Mouse (Mus musculus) stomach, embryonic 16.5 days (tissue): ENCODE data around the gene Atp11a. TPM values are rescaled to one million over a fixed set of nuclear protein-coding genes. Genes with fewer than 3 reads are reported as not detected.

Experiments
- ATAC-seq: fragments of 200-750 bp; cut with Nextera tagmentation; 2 replicates; pipeline ENCODE4 v1.8.0; 2017; ENCODE audit warnings: moderate number of reproducible peaks, moderate TSS enrichment; ENCODE audit not compliant: insufficient read depth, low FRiP score
- H3K27ac ChIP-seq: fragments of 300-500 bp; sonication (generic); 2 replicates; pipeline ENCODE4 v1.5.1; 2014; ENCODE audit warnings: low read length
- H3K27me3 ChIP-seq: fragments of 300-500 bp; sonication (generic); 2 replicates; pipeline ENCODE4 v1.6.1; 2014; ENCODE audit warnings: low read length, control low read depth, mixed read lengths; ENCODE audit not compliant: control insufficient read depth, insufficient read depth
- H3K36me3 ChIP-seq: fragments of 300-500 bp; sonication (generic); 2 replicates; pipeline ENCODE4 v1.6.1; 2014; ENCODE audit warnings: low read length; ENCODE audit not compliant: control insufficient read depth, insufficient read depth
- H3K4me1 ChIP-seq: fragments of 300-500 bp; sonication (generic); 2 replicates; pipeline ENCODE4 v1.6.1; 2014; ENCODE audit warnings: low read length, control low read depth, mixed read lengths; ENCODE audit not compliant: control insufficient read depth, insufficient read depth
- H3K4me2 ChIP-seq: fragments of 300-500 bp; sonication (generic); 2 replicates; pipeline ENCODE4 v1.6.1; 2014; ENCODE audit warnings: low read depth, low read length, mixed read lengths
- H3K4me3 ChIP-seq: fragments of 300-500 bp; sonication (generic); replicated peaks from 2 replicates; pipeline ENCODE4 v1.5.1; 2014; ENCODE audit warnings: mild to moderate bottlenecking, low read length
- H3K9ac ChIP-seq: fragments of 300-500 bp; sonication (generic); 2 replicates; pipeline ENCODE4 v1.6.1; 2014; ENCODE audit warnings: low read length
- H3K9me3 ChIP-seq: fragments of 300-500 bp; sonication (generic); replicated peaks from 2 replicates; pipeline ENCODE4 v1.6.1; 2016; ENCODE audit warnings: low read length, control low read depth; ENCODE audit not compliant: control insufficient read depth
- WGBS: fragments of 180-500 bp; shearing (Covaris S2); extraction: QIAGEN DNeasy Blood & Tissue Kit; methylation state at CpG from one replicate; pipeline ENCODE4 v1.1.7; 2014; 5-methylcytosine and 5-hydroxymethylcytosine counted together
- polyA plus RNA-seq: library from polyadenylated mRNA; unstranded; fragments of >200 nt; fragmentation: Nextera tagmentation; extraction: Ambion mirVana; gene quantifications from 2 replicates; pipeline ENCODE4 v1.2.1, GENCODE M21; 2015

Atp11a gene
- polyA plus RNA-seq, 1 experiment from 2014 or later = 12.4 TPM

DNA sequence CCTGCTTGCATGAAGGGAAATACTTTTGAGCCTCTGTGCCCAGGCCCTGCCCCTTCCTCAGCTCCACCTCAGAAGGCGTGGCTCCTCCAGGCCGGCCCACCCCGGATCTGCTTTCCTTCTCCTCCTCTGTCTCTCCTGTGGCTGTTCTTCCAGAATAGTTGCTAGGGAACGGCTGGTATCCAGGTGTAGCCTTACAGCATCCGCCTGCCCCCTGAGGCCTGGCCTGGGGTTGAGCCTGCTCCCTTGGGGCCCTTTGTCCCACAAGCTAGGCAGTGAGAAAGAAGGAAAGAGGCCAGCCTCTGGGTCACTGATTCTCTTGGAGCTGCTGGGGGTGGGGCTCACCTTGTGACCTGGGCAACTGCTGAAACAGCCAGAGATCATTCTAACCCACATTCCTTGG lies 155.2 kb downstream of the Atp11a start:
- Histone ChIP-seq H3K4me1 (peaks cover 6% of the 10 kb centered on the region; the same call in 1 of the 2 replicates), H3K27me3 (no peaks in the 10 kb centered on the region), H3K27ac (no peak overlapping the region), H3K4me2 (no peak overlapping the region), H3K36me3 (no peaks in the 10 kb centered on the region), H3K9ac (no peak overlapping the region), H3K4me3 (no peak overlapping the region), H3K9me3 (no peaks in the 10 kb centered on the region)
- ATAC-seq = peak; percentile 48
- 24% methylated on average over 5 of the region's 5 CpGs for WGBS

DNA sequence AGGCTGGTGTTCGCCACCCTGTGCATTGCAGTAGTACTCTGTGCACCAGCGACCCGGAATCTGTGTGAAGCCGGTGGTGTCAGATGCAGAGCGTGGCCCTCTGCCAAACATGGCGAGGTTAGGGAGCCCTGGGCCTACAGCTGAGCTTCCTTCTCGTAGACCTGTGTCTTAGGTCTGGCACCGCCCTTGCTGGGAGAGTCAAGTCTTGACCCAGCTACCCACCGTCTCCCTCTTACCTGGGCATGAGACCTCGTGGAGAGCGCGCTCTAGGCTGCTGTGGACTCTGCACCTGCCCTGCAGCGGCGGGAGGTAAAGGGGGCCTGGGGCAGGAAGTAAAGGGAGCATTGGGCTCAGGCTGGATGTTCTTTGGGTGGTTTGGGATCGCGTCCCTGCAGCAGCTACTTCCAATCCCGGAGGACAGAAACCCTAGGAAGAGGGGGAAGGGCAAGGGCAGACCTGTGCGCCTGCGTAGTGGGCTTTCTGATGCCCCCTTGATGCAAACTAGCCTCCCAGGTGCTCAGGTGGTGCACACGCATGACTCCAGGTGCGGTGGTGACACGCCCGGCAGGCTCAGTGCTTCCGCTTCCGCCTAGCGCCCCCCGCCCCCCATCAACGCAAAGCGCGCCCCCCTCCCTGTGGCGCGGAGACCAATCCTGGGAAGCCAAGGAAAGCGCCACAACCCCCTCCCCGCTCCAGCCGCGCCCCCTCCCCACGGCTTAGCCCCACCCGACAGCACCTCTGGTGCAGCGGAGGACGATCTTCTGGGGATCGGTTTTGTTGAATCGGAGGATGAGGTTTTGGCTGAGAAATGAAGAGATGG lies 158.6 kb downstream of the Atp11a start:
- ATAC-seq = peak; percentile 66
- WGBS = 12% methylated on average over 42 of the region's 42 CpGs
- Histone ChIP-seq H3K27me3 (no peaks in the 10 kb centered on the region), H3K9ac (peak overlapping the region; percentile 75), H3K9me3 (no peaks in the 10 kb centered on the region), H3K4me3 (peak overlapping the region; percentile 48), H3K27ac (no peak overlapping the region), H3K4me1 (peaks cover 6% of the 10 kb centered on the region; the same call in 1 of the 2 replicates), H3K36me3 (no peaks in the 10 kb centered on the region), H3K4me2 (peak overlapping the region; percentile 74)

DNA sequence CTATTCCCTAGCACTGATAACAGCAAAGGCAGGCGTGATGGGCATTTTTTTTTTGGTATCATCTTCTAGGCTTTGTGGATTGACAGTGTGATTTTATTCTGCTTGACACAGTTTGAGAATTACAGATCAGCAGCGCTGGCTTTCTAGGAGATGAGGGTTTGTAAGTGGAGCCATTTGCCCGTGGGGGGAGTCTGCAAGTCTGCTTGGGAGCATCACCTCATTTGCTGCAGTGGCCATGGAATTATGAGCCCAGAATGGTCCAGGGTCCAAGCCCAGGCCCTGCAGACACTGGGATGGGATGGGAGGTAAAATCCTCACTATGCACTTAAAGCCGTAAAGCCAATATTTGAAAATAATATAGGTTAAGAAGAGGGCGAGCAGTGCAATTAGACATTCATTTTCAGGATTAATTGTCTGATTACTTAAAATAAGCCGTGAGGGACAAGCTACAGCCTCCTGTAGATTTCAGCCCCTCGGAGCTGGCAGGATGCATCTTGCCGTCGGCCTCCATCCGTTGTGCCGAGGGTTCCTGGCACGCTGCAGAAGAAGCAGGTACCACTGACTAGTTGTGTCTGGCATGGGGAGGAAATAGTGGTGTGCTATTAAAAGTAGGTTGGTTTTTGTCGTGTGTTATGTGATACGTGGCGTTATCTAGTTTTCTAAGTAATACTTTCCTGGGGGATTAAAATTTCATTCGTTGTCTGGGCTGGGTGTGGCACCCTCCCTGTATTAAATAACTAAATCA lies 159.5 kb downstream of the Atp11a start:
- Histone ChIP-seq H3K9ac (peak overlapping the region; percentile 75; the same call in 1 of the 2 replicates), H3K27ac (no peak overlapping the region), H3K4me3 (peak overlapping the region; percentile 48), H3K4me2 (peak overlapping the region; percentile 74), H3K36me3 (no peaks in the 10 kb centered on the region), H3K4me1 (peaks cover 6% of the 10 kb centered on the region; the same call in 1 of the 2 replicates), H3K27me3 (no peaks in the 10 kb centered on the region), H3K9me3 (no peaks in the 10 kb centered on the region)
- 63% methylated on average over 16 of the region's 16 CpGs for WGBS
- no peak for ATAC-seq

DNA sequence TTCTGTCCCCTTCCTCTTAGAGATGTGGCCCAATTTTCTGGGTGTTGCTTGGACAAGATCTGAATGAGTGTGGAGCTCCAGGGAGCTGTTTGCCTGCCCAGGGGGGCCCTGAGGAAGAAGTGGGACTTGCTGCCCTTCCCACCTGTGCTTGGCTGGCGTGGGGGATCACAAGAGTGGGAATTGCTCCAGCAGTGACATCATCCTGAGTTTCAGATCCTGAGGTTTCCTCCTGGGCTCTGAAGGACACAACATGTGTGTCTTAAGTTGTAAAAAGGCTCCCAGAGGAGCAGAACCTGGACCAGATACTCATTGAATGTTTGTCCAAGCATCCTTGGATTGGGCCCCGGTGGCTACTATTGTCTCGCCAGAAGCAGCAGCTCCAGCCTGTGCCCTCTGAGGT lies 160.2 kb downstream of the Atp11a start:
- no peaks in the 10 kb centered on the region for H3K36me3 ChIP-seq
- H3K4me1 ChIP-seq = peaks cover 6% of the 10 kb centered on the region; the same call in 1 of the 2 replicates
- no peaks in the 10 kb centered on the region for H3K27me3 ChIP-seq
- H3K4me2 ChIP-seq = no peak overlapping the region
- no peak overlapping the region for H3K4me3 ChIP-seq
- 79% methylated on average over 3 of the region's 3 CpGs for WGBS
- ATAC-seq = no peak
- no peaks in the 10 kb centered on the region for H3K9me3 ChIP-seq
- H3K27ac ChIP-seq = no peak overlapping the region
- no peak overlapping the region for H3K9ac ChIP-seq

DNA sequence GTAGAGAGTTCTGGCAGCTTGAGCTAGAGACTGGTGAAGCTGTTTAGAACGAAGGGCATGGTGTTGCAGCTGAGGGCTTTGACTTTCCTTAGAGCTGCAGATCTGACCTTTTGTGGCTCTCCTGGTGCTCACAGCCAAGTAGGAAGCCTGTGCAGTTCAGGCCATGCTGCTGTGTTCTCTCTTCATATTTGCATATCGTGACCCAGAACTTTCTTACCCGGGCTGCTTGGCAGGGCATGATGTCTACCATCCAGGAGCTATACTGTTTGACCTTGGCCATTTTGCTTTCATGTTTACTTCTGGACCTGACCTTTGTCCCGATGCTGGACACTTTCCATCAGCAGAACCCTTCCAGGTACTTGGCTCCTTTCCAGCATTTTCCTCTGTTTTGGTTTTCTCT lies 161.0 kb downstream of the Atp11a start:
- 72% methylated on average over 4 of the region's 4 CpGs for WGBS
- ATAC-seq = no peak

More for the DNA sequence above, 161.0 kb downstream of the Atp11a start:
- no peak overlapping the region for H3K4me3 ChIP-seq
- H3K27me3 ChIP-seq = no peaks in the 10 kb centered on the region
- H3K4me1 ChIP-seq = peaks cover 6% of the 10 kb centered on the region; the same call in 1 of the 2 replicates
- H3K4me2 ChIP-seq = no peak overlapping the region
- no peak overlapping the region for H3K27ac ChIP-seq
- H3K36me3 ChIP-seq = no peaks in the 10 kb centered on the region
- H3K9ac ChIP-seq = no peak overlapping the region
- no peaks in the 10 kb centered on the region for H3K9me3 ChIP-seq

Other genes with a start within 250 kb of the Atp11a start
- gene Spaca7, start 184.0 kb upstream of the Atp11a start, polyA plus RNA-seq = not detected in 2 replicates
- 40.8 and 42.5 TPM in 2 replicates for gene Tubgcp3, start 84.8 kb upstream of the Atp11a start, polyA plus RNA-seq
- 18.5 and 19.9 TPM in 2 replicates for gene Mcf2l, start 116.8 kb downstream of the Atp11a start, polyA plus RNA-seq